Mouse (Mus musculus): ENCODE measurements at regions not wholly inside any gene's neighbourhood (a gene's known extent, or its start where the extent isn't known, plus 50 kb on each side); places are given as distances from the start of the nearest gene placed in this dataset.

GRCm38 (mm10) chr15:97167116-97167515 lies 79.8 kb upstream of the Pced1b start:
- Histone ChIP-seq H3K36me3 (ENCODE audit: control insufficient read depth, insufficient read depth, low read length) (no peaks in the 10 kb centered on the region), H3K9ac (ENCODE audit: low read depth, low read length, severe bottlenecking) (no peak overlapping the region), H3K4me3 (replicated peaks; ENCODE audit: low read length) (no peak overlapping the region), H3K27ac (replicated peaks; ENCODE audit: low read depth, low read length) (no peak overlapping the region), H3K4me2 (replicated peaks; ENCODE audit: low read depth, low read length, severe bottlenecking) (no peak overlapping the region), H3K9me3 (ENCODE audit: control insufficient read depth, low read length) (no peaks in the 10 kb centered on the region), H3K4me1 (ENCODE audit: control insufficient read depth, insufficient read depth, low read length) (no peaks in the 10 kb centered on the region), H3K27me3 (ENCODE audit: control insufficient read depth, insufficient read depth, low read length) (no peaks in the 10 kb centered on the region)
- DNase-seq (ENCODE audit: low spot score) (no peak), ATAC-seq (ENCODE audit: low FRiP score, low read depth) (no peak)
- TF ChIP-seq POLR2A (IDR thresholded peaks at IDR 0.05; ENCODE audit: borderline replicate concordance, extremely low read depth, insufficient read depth, insufficient read length), result no peak
- 94% methylated on average over 7 of the region's 7 CpGs for WGBS

DNA sequence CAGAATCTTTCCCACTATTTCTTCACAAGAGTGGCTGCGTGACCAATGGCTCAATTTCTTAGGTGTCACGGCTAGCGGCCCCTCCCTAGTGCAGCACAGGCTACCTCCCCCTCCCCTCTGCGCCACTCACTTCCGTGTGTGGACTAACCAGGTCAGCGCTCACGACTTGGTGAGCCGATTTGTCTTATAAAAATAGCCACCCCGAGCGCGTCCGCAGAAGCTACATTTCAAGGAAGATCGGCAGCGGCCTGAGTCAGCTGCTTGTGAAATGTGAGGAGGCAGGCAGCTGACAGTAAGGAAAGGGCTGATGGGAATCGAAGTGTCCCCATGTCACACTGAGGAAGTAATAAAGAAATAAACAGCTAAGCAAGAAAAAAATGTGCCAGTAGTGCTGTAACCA lies 82.3 kb upstream of the Pced1b start:
- TF ChIP-seq POLR2A (IDR thresholded peaks at IDR 0.05; ENCODE audit: borderline replicate concordance, extremely low read depth, insufficient read depth, insufficient read length), result no peak

GRCm38 (mm10) chr15:97163971-97164370 lies 82.9 kb upstream of the Pced1b start:
- ATAC-seq (ENCODE audit: low FRiP score, low read depth) (no peak), DNase-seq (ENCODE audit: low spot score) (no peak)
- Histone ChIP-seq H3K4me3 (replicated peaks; ENCODE audit: low read length) (no peak overlapping the region), H3K27ac (replicated peaks; ENCODE audit: low read depth, low read length) (no peak overlapping the region), H3K36me3 (ENCODE audit: control insufficient read depth, insufficient read depth, low read length) (no peaks in the 10 kb centered on the region), H3K27me3 (ENCODE audit: control insufficient read depth, insufficient read depth, low read length) (no peaks in the 10 kb centered on the region), H3K9ac (ENCODE audit: low read depth, low read length, severe bottlenecking) (no peak overlapping the region), H3K4me2 (replicated peaks; ENCODE audit: low read depth, low read length, severe bottlenecking) (no peak overlapping the region), H3K9me3 (ENCODE audit: control insufficient read depth, low read length) (no peaks in the 10 kb centered on the region), H3K4me1 (ENCODE audit: control insufficient read depth, insufficient read depth, low read length) (no peaks in the 10 kb centered on the region)
- no peak for TF ChIP-seq POLR2A (IDR thresholded peaks at IDR 0.05; ENCODE audit: borderline replicate concordance, extremely low read depth, insufficient read depth, insufficient read length)
- WGBS, result 84% methylated on average over 6 of the region's 6 CpGs

More for the DNA sequence above, 82.3 kb upstream of the Pced1b start:
- ATAC-seq (ENCODE audit: low FRiP score, low read depth), result no peak
- H3K27me3 ChIP-seq (ENCODE audit: control insufficient read depth, insufficient read depth, low read length), result no peaks in the 10 kb centered on the region
- H3K4me3 ChIP-seq (replicated peaks; ENCODE audit: low read length), result no peak overlapping the region
- 71% methylated on average over 15 of the region's 15 CpGs for WGBS
- no peaks in the 10 kb centered on the region for H3K9me3 ChIP-seq (ENCODE audit: control insufficient read depth, low read length)
- H3K4me2 ChIP-seq (replicated peaks; ENCODE audit: low read depth, low read length, severe bottlenecking), result no peak overlapping the region
- no peak for DNase-seq (ENCODE audit: low spot score)
- H3K27ac ChIP-seq (replicated peaks; ENCODE audit: low read depth, low read length), result no peak overlapping the region
- no peak overlapping the region for H3K9ac ChIP-seq (ENCODE audit: low read depth, low read length, severe bottlenecking)
- H3K4me1 ChIP-seq (ENCODE audit: control insufficient read depth, insufficient read depth, low read length), result no peaks in the 10 kb centered on the region
- no peaks in the 10 kb centered on the region for H3K36me3 ChIP-seq (ENCODE audit: control insufficient read depth, insufficient read depth, low read length)

DNA sequence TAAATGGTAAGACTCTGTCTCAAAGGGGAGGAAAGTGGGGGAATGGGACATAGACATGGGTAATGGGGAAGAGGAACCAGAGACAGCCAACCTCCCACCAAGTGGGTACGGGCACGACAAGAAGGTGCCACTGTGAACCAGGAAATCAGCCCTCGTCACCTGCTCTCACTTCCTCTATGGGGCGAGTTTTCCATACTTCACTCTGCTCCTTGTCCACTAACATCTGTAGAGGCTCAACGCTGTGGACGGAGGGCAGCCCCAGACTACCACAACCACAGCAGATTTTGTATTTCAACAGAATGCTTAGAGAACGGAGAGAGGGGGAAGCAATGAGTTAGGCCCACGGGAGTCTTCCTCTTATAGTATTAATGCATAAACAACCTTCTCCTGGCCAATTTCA lies 83.8 kb upstream of the Pced1b start:
- WGBS, result 86% methylated on average over 8 of the region's 8 CpGs
- Histone ChIP-seq H3K27me3 (ENCODE audit: control insufficient read depth, insufficient read depth, low read length) (no peaks in the 10 kb centered on the region), H3K9ac (ENCODE audit: low read depth, low read length, severe bottlenecking) (no peak overlapping the region), H3K27ac (replicated peaks; ENCODE audit: low read depth, low read length) (no peak overlapping the region), H3K4me3 (replicated peaks; ENCODE audit: low read length) (no peak overlapping the region), H3K4me1 (ENCODE audit: control insufficient read depth, insufficient read depth, low read length) (no peaks in the 10 kb centered on the region), H3K9me3 (ENCODE audit: control insufficient read depth, low read length) (no peaks in the 10 kb centered on the region), H3K36me3 (ENCODE audit: control insufficient read depth, insufficient read depth, low read length) (no peaks in the 10 kb centered on the region), H3K4me2 (replicated peaks; ENCODE audit: low read depth, low read length, severe bottlenecking) (no peak overlapping the region)
- DNase-seq (ENCODE audit: low spot score) (no peak), ATAC-seq (ENCODE audit: low FRiP score, low read depth) (no peak)
- no peak for TF ChIP-seq POLR2A (IDR thresholded peaks at IDR 0.05; ENCODE audit: borderline replicate concordance, extremely low read depth, insufficient read depth, insufficient read length)

DNA sequence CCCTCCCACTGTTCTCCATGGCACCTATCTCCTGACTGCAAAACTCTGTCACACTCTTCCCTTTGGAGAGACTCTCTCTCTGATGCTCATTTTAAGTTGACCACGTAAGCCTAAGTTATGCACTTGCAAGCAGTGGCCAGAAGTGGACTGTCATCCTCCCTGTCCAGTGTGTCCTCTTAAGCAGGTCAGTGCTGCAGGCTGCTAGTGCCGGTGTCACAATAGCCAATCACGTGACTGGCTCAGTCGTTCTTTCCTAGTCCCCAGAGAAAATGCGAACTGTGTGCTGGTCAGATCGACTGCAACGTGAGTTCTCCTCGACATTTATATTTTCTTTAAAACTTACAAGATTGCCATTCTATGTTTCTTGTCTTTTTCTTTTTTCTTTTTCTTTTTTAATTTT lies 84.6 kb upstream of the Pced1b start:
- Histone ChIP-seq H3K4me2 (replicated peaks; ENCODE audit: low read depth, low read length, severe bottlenecking) (no peak overlapping the region), H3K4me1 (ENCODE audit: control insufficient read depth, insufficient read depth, low read length) (no peaks in the 10 kb centered on the region), H3K4me3 (replicated peaks; ENCODE audit: low read length) (no peak overlapping the region), H3K27ac (replicated peaks; ENCODE audit: low read depth, low read length) (no peak overlapping the region), H3K27me3 (ENCODE audit: control insufficient read depth, insufficient read depth, low read length) (no peaks in the 10 kb centered on the region), H3K36me3 (ENCODE audit: control insufficient read depth, insufficient read depth, low read length) (no peaks in the 10 kb centered on the region), H3K9ac (ENCODE audit: low read depth, low read length, severe bottlenecking) (no peak overlapping the region), H3K9me3 (ENCODE audit: control insufficient read depth, low read length) (no peaks in the 10 kb centered on the region)
- ATAC-seq (ENCODE audit: low FRiP score, low read depth), result no peak
- no peak for DNase-seq (ENCODE audit: low spot score)
- TF ChIP-seq POLR2A (IDR thresholded peaks at IDR 0.05; ENCODE audit: borderline replicate concordance, extremely low read depth, insufficient read depth, insufficient read length), result no peak
- 89% methylated on average over 8 of the region's 8 CpGs for WGBS

GRCm38 (mm10) chr15:97161530-97161929 lies 85.4 kb upstream of the Pced1b start:
- H3K4me2 ChIP-seq (replicated peaks; ENCODE audit: low read depth, low read length, severe bottlenecking), result no peak overlapping the region
- no peak overlapping the region for H3K4me3 ChIP-seq (replicated peaks; ENCODE audit: low read length)
- H3K27me3 ChIP-seq (ENCODE audit: control insufficient read depth, insufficient read depth, low read length), result no peaks in the 10 kb centered on the region
- no peaks in the 10 kb centered on the region for H3K4me1 ChIP-seq (ENCODE audit: control insufficient read depth, insufficient read depth, low read length)
- no peaks in the 10 kb centered on the region for H3K36me3 ChIP-seq (ENCODE audit: control insufficient read depth, insufficient read depth, low read length)
- no peak overlapping the region for H3K9ac ChIP-seq (ENCODE audit: low read depth, low read length, severe bottlenecking)
- no peak for DNase-seq (ENCODE audit: low spot score)
- no peak for TF ChIP-seq POLR2A (IDR thresholded peaks at IDR 0.05; ENCODE audit: borderline replicate concordance, extremely low read depth, insufficient read depth, insufficient read length)
- ATAC-seq (ENCODE audit: low FRiP score, low read depth), result no peak
- no peaks in the 10 kb centered on the region for H3K9me3 ChIP-seq (ENCODE audit: control insufficient read depth, low read length)
- no peak overlapping the region for H3K27ac ChIP-seq (replicated peaks; ENCODE audit: low read depth, low read length)
- WGBS, result 86% methylated on average over 5 of the region's 5 CpGs

All from limb, embryonic 14.5 days (tissue).